Mouse (Mus musculus) liver, postnatal 0 days (tissue): Measurements from ENCODE around the gene Tmcc3.

Experiments
- CTCF ChIP-seq: sonication (generic); IDR thresholded peaks from 2 replicates; pipeline ENCODE4 v1.5.1; 2016; ENCODE audit warnings: antibody characterized with exemption, low read depth
- EP300 ChIP-seq: IDR thresholded peaks from 2 replicates; pipeline ENCODE4 v1.6.1; 2016; ENCODE audit warnings: antibody characterized with exemption, low read depth, mild to moderate bottlenecking

DNA sequence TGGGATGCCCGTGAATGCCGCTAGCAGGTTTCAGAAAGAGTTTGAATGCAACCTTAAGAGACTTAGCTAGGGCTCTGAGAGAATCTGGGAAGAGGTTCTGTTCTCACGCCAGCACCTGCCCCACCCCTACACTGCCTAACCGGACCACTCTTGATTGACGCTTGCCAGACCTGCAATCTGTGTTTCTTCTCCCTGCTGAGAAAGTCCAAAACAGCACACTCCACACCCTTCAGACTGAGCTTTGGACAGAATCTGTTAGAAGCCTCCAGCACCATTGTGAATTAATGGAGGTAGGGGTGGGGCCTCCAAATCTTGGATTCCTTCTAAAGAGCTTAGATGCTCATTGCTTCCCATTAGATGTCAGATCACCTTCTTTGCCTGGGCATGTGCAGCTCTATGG, 277.2 kb downstream of the Tmcc3 start:
- TF ChIP-seq CTCF = no peak
- no peak for TF ChIP-seq EP300
